Mouse (Mus musculus): Measurements from ENCODE around the gene Wdr27.

DNA sequence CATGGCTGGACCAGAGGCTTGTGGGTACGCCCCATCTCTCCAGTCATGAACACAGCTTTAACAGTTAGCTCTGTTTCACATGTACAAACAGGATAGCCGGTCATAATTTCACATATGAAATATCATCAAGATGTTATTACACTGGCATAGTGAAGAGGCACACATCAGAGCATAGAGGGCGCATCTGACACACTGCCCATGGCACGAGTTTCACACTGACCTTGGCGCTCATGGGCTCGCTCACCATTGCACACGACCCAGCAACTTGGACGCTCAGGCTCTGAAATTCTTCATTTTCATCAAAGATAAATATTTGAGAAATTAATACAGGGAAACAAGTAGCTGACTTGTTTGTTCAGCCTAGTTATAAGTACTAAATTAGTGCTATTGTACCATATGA is 25.1 kb downstream of the Wdr27 start:
- no peak for TF ChIP-seq CTCF (IDR thresholded peaks at IDR 0.05; ENCODE audit: borderline replicate concordance, control insufficient read depth, extremely low read depth, insufficient read depth, low read length, poor library complexity)
- TF ChIP-seq POLR2A (IDR thresholded peaks at IDR 0.05; ENCODE audit: control insufficient read depth, extremely low read depth, insufficient read depth, low read length, poor library complexity), result no peak
